Mouse (Mus musculus) ES-Bruce4 (cell line): ENCODE data around the gene Pla2g12a.

Source experiments
- CTCF ChIP-seq: IDR thresholded peaks from one replicate; pipeline ENCODE4 v1.8.1; 2011; ENCODE audit warnings: low read depth, low read length
- EP300 ChIP-seq: IDR thresholded peaks from 2 replicates; pipeline ENCODE4 v1.6.1; 2011; ENCODE audit warnings: low read depth, low read length; ENCODE audit not compliant: insufficient read depth
- POLR2A ChIP-seq: IDR thresholded peaks from one replicate; pipeline ENCODE4 v1.8.1; 2011; ENCODE audit warnings: low read length; ENCODE audit not compliant: insufficient read depth

DNA sequence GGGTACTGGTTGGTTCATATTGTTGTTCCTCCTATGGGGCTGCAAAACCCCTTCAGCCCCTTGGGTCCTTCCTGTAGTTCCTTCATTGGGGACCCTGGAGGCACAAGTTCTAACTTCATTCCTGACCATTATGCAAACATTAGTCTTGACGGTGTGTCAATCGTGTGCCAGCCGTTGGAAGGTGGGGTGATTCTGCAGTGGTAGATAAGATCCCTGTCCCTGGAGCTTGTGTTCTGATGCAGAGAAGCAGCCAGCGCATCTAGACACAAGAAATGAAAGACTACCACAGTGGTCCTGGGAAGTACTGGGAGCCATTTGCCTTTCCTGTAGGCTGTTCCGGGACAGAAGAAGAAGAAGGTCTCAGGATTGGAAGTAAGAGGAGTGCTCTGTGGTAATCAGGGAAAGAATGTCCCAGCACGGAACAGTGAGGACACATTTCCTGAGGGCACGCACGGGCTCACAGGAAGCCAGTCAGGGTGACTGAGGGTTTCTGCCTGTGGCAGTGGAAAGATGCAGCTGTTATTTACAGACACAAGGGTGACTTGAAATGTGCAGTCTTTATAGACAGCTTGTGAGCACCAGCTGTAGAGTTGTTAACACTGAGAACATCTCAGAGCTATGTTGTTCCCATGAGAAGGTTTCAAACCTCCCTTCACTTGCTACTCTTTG lies 2.7 kb downstream of the Pla2g12a start:
- TF ChIP-seq EP300 (no peak), CTCF (no peak), POLR2A (no peak)
